Mouse (Mus musculus) liver, postnatal 0 days (tissue): ENCODE measurements around the gene Zfp113. TPM values are rescaled to one million over a fixed set of nuclear protein-coding genes. Genes with fewer than 3 reads are reported as not detected.
A peak's percentile ranks its signal among the peaks of the same experiment; 100 is the strongest.
"Not testable (repeated sequence)": the region's sequence is repeated elsewhere in the genome, so short reads cannot be mapped to it uniquely, and the experiment has no call there.

ENCODE experiments used
- ATAC-seq: fragments of 200-750 bp; cut with Nextera tagmentation; 2 replicates; pipeline ENCODE4 v1.8.0; 2017; ENCODE audit warnings: mild to moderate bottlenecking, moderate library complexity
- DNase-seq: peaks from one replicate; pipeline ENCODE4 v3.0.0-alpha.2; 2016
- H3K27ac ChIP-seq: fragments of 300-500 bp; sonication (generic); 2 replicates; pipeline ENCODE4 v1.5.1; 2014; ENCODE audit warnings: antibody characterized with exemption, moderate library complexity, mild to moderate bottlenecking, low read depth
- H3K27me3 ChIP-seq: fragments of 300-500 bp; sonication (generic); 2 replicates; pipeline ENCODE4 v1.6.1; 2014; ENCODE audit warnings: low read length, control low read depth, mixed read lengths; ENCODE audit not compliant: insufficient read depth
- H3K36me3 ChIP-seq: fragments of 300-500 bp; sonication (generic); replicated peaks from 2 replicates; pipeline ENCODE4 v1.6.1; 2014; ENCODE audit warnings: mild to moderate bottlenecking, control low read depth, low read length, moderate library complexity, mixed read lengths; ENCODE audit not compliant: insufficient read depth
- H3K4me1 ChIP-seq: fragments of 300-500 bp; sonication (generic); 2 replicates; pipeline ENCODE4 v1.6.1; 2014; ENCODE audit warnings: antibody characterized with exemption, mild to moderate bottlenecking, control low read depth; ENCODE audit not compliant: insufficient read depth
- H3K4me2 ChIP-seq: fragments of 300-500 bp; sonication (generic); 2 replicates; pipeline ENCODE4 v1.6.1; 2014; ENCODE audit warnings: low read depth, mild to moderate bottlenecking, low read length, moderate library complexity, mixed read lengths
- H3K4me3 ChIP-seq: fragments of 300-500 bp; sonication (generic); 2 replicates; pipeline ENCODE4 v1.5.1; 2014; ENCODE audit warnings: low read depth, low read length
- H3K9ac ChIP-seq: fragments of 300-500 bp; sonication (generic); replicated peaks from 2 replicates; pipeline ENCODE4 v1.6.1; 2014; ENCODE audit warnings: mild to moderate bottlenecking, moderate library complexity
- H3K9me3 ChIP-seq: fragments of 300-500 bp; sonication (generic); 2 replicates; pipeline ENCODE4 v1.6.1; 2016; ENCODE audit warnings: mild to moderate bottlenecking, control low read depth, low read length, mixed read lengths
- CTCF ChIP-seq: sonication (generic); IDR thresholded peaks from 2 replicates; pipeline ENCODE4 v1.5.1; 2016; ENCODE audit warnings: antibody characterized with exemption, low read depth
- EP300 ChIP-seq: IDR thresholded peaks from 2 replicates; pipeline ENCODE4 v1.6.1; 2016; ENCODE audit warnings: antibody characterized with exemption, low read depth, mild to moderate bottlenecking
- WGBS: fragments of 180-500 bp; shearing (Covaris S2); extraction: QIAGEN DNeasy Blood & Tissue Kit; methylation state at CpG from one replicate; pipeline ENCODE4 v1.1.7; 2014; ENCODE audit not compliant: insufficient replicate concordance; 5-methylcytosine and 5-hydroxymethylcytosine counted together
- polyA plus RNA-seq: library from polyadenylated mRNA; unstranded; fragments of >200 nt; fragmentation: Nextera tagmentation; extraction: Ambion mirVana; gene quantifications from 2 replicates; pipeline ENCODE4 v1.2.1, GENCODE M21; 2015

Zfp113 gene
- polyA plus RNA-seq, 1 experiment from 2014 or later = 6.5 TPM

DNA sequence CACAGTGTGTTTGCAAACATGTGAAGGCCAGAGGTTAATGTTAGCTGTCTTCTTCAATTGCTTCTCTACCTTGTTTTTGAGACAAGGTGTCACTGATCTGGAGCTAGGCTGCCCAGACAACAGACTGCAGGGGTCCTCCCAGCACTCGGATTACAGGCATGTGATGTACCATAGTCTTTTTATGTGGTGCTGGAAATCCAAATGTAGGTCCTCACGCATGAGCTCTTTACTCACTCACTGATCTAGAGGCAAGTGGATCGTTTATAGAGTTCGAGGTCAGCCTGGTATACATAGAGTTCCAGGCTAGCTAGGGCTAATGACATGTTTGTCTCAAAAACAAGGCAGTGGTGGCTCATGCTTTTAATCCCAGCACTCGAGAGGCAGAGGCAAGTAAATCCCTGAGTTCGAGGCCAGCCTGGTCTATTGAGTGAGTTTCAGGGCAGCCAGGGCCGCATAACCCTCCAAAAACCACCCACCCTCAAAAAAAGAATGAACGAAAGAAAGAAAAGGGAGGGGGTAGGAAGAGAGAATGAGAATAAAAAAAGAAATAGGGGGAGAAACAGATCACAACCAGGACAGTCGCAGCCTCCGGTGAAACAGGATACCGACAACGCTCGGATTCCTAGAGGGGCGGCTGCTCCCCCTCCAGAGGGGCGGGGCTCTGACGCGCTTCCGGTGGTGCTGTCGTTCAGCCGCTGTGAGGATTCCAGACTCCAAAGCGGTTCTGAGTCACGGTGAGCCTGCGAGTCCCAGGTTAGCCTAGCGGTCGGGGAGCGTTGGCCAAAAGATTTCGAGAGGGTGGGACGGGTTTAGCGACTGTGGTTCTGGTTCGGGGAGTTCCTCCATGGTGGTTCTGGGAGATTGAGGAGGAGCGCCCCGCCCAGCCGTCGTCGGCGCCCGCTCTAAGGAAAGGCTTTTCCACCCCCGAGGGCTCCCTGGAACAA lies 39.0 kb downstream of the Zfp113 start, which contains the start of gene Zscan21:
Gene Zscan21 (plus strand): TSS at position 649 of the 944 bp plus-strand sequence.
- WGBS = 7% methylated on average over 38 of the region's 38 CpGs
- Histone ChIP-seq H3K36me3 (peaks cover 5% of the 10 kb centered on the region; the same call in 1 of the 2 replicates), H3K4me2 (peak within 1 kb of the TSS; percentile 67), H3K4me1 (peaks cover 18% of the 10 kb centered on the region), H3K27me3 (no peaks in the 10 kb centered on the region), H3K9ac (peak within 1 kb of the TSS; percentile 79), H3K9me3 (no peaks in the 10 kb centered on the region), H3K27ac (peak within 1 kb of the TSS; percentile 92), H3K4me3 (peak within 1 kb of the TSS; percentile 72)
- DNase-seq (peak; percentile 93), ATAC-seq (peak; percentile 99)
- TF ChIP-seq CTCF (peak; percentile 17; the same call in 1 of the 2 replicates), EP300 (peak; percentile 17; the same call in 1 of the 2 replicates)

DNA sequence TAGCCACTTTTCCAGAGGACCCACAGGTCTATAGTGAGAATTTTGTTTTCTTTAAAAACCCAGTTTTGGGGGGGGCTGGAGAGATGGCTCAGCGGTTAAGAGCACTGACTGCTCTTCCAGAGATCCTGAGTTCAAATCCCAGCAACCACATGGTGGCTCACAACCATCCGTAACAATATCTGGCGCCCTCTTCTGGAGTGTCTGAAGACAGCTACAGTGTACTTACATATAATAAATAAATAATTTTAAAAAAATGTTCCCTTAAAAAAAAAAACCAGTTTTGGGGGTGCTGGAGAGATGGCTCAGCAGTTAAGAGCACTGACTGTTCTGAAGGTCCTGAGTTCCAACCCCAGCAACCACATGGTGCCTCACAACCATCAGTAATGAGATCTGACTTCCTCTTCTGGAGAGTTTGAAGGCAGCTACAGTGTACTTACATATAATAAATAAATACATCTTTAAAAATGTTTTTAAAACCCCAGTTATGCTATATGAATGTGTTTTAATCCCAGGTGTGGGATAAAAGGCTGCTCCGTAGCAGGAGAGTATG lies 45.6 kb downstream of the Zfp113 start:
- not testable (repeated sequence) for ATAC-seq, H3K4me1 ChIP-seq, H3K36me3 ChIP-seq, H3K9ac ChIP-seq, H3K4me2 ChIP-seq, H3K4me3 ChIP-seq, H3K27ac ChIP-seq, DNase-seq, H3K9me3 ChIP-seq, H3K27me3 ChIP-seq
- WGBS = 65% methylated on average over 4 of the region's 4 CpGs

DNA sequence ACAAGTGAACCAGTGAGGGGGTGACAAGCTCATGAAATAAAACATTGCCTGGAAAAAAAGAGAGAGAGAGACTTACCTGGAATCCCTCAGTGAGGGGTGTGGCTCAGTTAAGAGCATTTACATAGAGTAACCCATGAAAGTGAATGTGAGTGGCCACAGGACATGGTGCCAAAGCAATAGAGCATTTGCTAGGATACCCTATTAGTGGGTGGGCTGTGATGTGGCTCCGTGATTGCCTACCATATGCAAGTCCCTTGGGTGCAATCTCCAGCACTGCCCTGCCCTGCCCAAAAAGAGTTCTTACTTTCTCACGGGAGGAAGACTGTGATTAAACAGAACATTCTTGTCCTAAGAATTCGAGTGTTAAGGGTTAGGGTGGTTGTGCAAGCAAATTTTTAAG lies 48.4 kb downstream of the Zfp113 start:
- no peaks in the 10 kb centered on the region for H3K9me3 ChIP-seq
- DNase-seq = no peak
- no peaks in the 10 kb centered on the region for H3K27me3 ChIP-seq
- no peak for ATAC-seq
- peaks cover 18% of the 10 kb centered on the region for H3K36me3 ChIP-seq
- no peaks in the 10 kb centered on the region for H3K4me1 ChIP-seq
- H3K4me3 ChIP-seq = no peak overlapping the region
- WGBS = 58% methylated on average over 3 of the region's 3 CpGs
- H3K27ac ChIP-seq = no peak overlapping the region
- no peak overlapping the region for H3K4me2 ChIP-seq
- no peak overlapping the region for H3K9ac ChIP-seq
- TF ChIP-seq EP300 (no peak), CTCF (no peak)

DNA sequence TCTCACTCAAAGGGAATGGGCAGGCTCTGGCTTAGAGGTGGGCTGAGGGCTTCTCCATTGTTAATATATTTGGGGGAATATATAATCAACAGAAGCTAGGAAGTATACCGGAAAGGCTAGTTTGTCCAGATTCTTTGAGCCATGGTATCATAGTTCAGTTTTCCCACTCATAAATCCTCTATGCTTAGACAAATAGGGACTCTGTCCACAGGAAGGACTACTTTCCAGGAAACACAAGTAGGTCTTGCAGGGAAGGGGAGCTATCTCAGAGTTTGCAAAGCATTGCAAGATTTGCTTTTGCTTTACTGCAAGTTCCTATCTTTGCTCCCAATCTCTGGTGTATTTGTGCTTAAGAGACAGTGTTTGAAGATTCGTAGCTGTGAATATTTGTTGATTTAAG lies 50.6 kb downstream of the Zfp113 start:
- no peak for ATAC-seq
- H3K9me3 ChIP-seq = no peaks in the 10 kb centered on the region
- no peak overlapping the region for H3K9ac ChIP-seq
- H3K4me3 ChIP-seq = no peak overlapping the region
- H3K4me1 ChIP-seq = no peaks in the 10 kb centered on the region
- no peaks in the 10 kb centered on the region for H3K27me3 ChIP-seq
- H3K27ac ChIP-seq = no peak overlapping the region
- 65% methylated on average over 2 of the region's 2 CpGs for WGBS
- H3K36me3 ChIP-seq = peaks cover 39% of the 10 kb centered on the region
- no peak for DNase-seq
- no peak overlapping the region for H3K4me2 ChIP-seq
- TF ChIP-seq EP300 = no peak
- no peak for TF ChIP-seq CTCF

DNA sequence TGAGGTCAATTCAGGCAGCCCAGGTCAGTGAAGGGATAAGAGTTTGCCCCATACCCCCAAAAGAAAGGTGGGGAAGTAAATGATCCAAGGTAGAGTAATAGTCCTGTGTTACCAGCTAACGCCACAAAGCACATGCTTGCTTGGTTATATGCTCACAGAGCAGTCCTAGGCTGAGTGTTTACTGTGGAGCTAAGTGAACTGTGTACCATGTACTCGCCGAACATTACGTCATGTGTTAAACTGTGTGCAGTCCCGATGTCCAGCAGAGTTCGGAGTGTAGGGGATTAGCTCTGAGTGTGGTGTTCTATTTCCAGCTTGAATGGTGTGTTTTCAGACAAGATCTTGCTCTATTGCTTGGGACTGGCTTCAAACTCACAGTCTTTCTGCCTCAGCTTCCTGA lies 61.1 kb downstream of the Zfp113 start:
- Histone ChIP-seq H3K9ac (no peak overlapping the region), H3K9me3 (no peaks in the 10 kb centered on the region), H3K36me3 (peaks cover 49% of the 10 kb centered on the region), H3K4me3 (no peak overlapping the region), H3K27me3 (no peaks in the 10 kb centered on the region), H3K4me2 (no peak overlapping the region), H3K4me1 (0 out of 2 replicates have a peak, but pooled peaks cover 2% of the 10 kb centered on the region), H3K27ac (peak overlapping the region; percentile 85)
- DNase-seq = peak; percentile 29
- WGBS = 72% methylated on average over 6 of the region's 6 CpGs
- peak; percentile 94 for ATAC-seq
- TF ChIP-seq EP300 (no peak), CTCF (no peak)

DNA sequence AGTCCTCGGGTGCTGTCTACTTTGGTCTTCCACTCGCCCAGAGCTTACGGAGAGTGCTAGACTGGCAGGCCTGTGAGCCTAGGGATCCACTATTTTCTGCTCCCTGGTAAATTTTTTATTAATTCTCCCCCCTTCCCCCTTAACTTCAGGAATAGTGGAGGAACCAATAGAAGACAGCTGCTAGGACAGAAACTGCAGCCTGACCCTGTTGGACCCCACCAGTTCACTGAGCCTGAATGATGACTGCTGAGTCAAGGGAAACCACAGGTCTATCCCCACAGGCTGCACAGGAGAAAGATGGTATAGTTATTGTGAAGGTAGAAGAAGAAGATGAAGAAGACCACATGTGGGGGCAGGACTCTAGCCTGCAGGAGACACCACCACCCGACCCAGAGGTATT lies 62.8 kb downstream of the Zfp113 start:
- H3K9ac ChIP-seq = no peak overlapping the region
- no peaks in the 10 kb centered on the region for H3K9me3 ChIP-seq
- H3K4me2 ChIP-seq = no peak overlapping the region
- DNase-seq (no peak), ATAC-seq (no peak)
- H3K4me3 ChIP-seq = no peak overlapping the region
- 79% methylated on average over 4 of the region's 4 CpGs for WGBS
- peaks cover 39% of the 10 kb centered on the region for H3K36me3 ChIP-seq
- no peak overlapping the region for H3K27ac ChIP-seq
- no peak for TF ChIP-seq EP300
- no peak for TF ChIP-seq CTCF
- H3K27me3 ChIP-seq = no peaks in the 10 kb centered on the region
- H3K4me1 ChIP-seq = peaks cover 13% of the 10 kb centered on the region
